Mouse (Mus musculus) lung, postnatal 0 days (tissue): ENCODE measurements at regions not wholly inside any gene's neighbourhood (a gene's known extent, or its start where the extent isn't known, plus 50 kb on each side); places are given as distances from the start of the nearest gene placed in this dataset.

Experiments used
- CTCF ChIP-seq: IDR thresholded peaks from 2 replicates; pipeline ENCODE4 v1.5.1; 2016; ENCODE audit warnings: antibody characterized with exemption, mild to moderate bottlenecking
- EP300 ChIP-seq: IDR thresholded peaks from 2 replicates; pipeline ENCODE4 v1.6.1; 2016; ENCODE audit warnings: antibody characterized with exemption, mild to moderate bottlenecking, control low read depth

DNA sequence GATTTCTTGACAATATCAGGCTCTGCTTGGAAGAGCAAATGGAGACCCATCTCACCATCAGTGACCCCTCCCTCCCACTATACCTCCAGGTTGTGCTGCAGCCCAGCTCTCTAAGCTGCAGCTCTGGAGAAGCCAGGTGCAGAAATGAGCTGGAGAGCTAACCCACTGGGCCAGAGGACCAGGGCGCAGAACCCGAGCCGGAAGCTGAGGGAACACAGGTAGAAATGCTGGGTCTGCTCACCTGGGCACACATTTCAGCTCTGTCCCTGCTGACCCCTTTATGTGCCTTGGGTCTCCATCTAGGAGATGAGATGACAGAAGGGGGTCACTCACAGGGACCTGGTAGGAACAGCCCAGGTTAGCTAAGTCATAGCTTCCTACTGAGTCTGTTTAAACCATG lies 92.0 kb downstream of the Cops8 start:
- TF ChIP-seq CTCF (no peak), EP300 (no peak)
